Mouse (Mus musculus): Measurements from ENCODE around the gene Slc22a13. TPM values are rescaled to one million over a fixed set of nuclear protein-coding genes. Genes with fewer than 3 reads are reported as not detected.

Slc22a13 gene
- polyA plus RNA-seq, 1 experiment = not detected

DNA sequence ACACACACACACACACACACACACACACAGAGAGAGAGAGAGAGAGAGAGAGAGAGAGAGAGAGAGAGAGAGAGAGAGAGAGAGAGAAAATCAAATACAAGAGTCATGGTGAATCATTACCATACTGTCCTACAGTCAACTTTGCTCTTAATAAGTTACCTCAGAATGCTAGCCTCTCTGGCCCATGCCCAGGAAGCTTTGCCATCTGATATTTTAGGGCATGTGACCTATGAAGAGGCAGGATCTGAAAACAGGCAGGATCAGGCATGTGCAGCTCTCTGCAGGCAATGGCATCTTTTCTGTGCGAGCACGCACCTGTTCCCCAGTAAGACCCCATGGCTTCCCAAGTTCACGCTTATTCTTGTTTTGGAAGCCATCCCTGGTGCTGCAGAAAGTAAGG lies 48.2 kb downstream of the Slc22a13 start:
- no peak overlapping the region for H3K4me3 ChIP-seq (replicated peaks)
- no peaks in the 10 kb centered on the region for H3K9me3 ChIP-seq
- TF ChIP-seq GATA1 (IDR thresholded peaks at IDR 0.05; ENCODE audit: borderline replicate concordance, low read length) (no peak), FLI1 (IDR thresholded peaks at IDR 0.05; ENCODE audit: low read length) (no peak)
- peaks cover 13% of the 10 kb centered on the region for H3K4me1 ChIP-seq
- H3K27me3 ChIP-seq (replicated peaks) = peaks cover 53% of the 10 kb centered on the region
- no peaks in the 10 kb centered on the region for H3K36me3 ChIP-seq (replicated peaks; ENCODE audit: low read length)

DNA sequence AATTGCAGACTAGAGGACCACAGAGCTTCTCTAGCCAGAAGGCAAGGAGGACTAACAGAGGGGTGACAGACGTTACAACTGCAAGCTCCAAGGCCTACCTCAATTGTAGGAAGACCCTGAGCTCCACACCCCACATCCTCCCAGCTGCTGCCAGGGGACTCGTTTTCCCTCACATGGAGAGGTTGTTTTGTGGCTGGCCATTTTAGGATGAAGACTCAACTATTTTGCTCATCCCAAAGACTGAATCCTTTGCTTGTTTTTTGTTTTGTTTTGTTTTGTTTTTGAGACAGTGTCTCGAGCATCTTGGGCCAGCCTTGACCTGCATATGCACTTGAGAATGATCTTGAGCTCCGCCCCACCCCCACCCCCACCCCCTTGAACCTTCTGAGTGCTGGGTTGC lies 50.0 kb downstream of the Slc22a13 start, which contains the start of gene Gm47289:
Gm47289 (plus strand) TSS at position 301 of the 400 bp plus-strand sequence.
- Histone ChIP-seq H3K27me3 (replicated peaks) (peaks cover 64% of the 10 kb centered on the region), H3K36me3 (replicated peaks; ENCODE audit: low read length) (no peaks in the 10 kb centered on the region), H3K9me3 (no peaks in the 10 kb centered on the region)

DNA sequence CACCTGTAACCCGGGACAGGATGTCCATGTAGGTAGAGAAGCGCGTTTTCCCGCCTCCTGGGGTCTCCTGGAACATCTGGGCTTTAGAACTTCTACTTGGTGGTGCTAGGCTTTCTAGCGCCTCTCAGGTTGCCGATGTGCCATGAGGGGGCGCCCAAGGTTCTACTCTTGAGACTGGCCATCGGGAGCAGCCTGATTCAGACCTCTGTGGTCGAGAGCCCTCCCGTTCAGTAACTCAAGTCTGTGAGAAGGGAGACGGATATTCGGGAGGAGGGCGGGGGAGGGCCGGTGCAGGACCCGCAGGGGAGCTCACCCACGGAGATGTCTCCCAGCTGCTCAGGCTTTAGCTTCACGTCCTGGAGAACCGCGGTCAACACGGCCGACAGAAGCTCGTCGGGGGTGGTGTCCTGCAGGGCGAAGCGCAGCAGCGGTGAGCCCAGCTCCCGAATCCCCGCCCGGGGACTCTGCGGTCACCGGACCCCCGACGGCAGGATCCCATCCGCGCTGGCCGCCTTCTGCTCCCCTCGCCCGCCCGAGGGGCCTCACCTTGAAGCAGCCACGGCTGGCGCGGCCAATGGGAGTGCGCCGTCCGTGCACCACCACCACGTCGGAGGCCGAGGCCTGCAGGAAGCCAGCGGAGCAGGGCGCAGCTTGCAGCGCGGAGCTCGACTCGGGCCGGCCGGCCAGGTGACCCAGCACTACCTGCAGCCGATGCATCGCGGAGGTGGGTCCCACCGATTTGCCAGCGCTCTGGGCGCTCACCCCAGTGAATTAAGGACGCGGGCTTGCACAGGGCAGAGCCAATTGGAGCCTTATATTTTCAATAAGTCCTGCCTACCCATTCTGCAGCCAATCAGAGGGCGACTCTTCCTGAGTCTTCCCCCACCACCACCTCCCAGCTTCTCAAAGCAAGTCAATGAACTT lies 52.4 kb downstream of the Slc22a13 start, which contains the start of gene Acaa1b:
Acaa1b (minus strand) TSS at position 816 of the 924 bp plus-strand sequence.
- Histone ChIP-seq H3K27me3 (replicated peaks) (peaks cover 80% of the 10 kb centered on the region), H3K36me3 (replicated peaks; ENCODE audit: low read length) (no peaks in the 10 kb centered on the region), H3K4me1 (peaks cover 13% of the 10 kb centered on the region), H3K9me3 (no peaks in the 10 kb centered on the region), H3K4me3 (replicated peaks) (peak within 1 kb of the TSS; percentile 81)
- TF ChIP-seq FLI1 (IDR thresholded peaks at IDR 0.05; ENCODE audit: low read length) (no peak), GATA1 (IDR thresholded peaks at IDR 0.05; ENCODE audit: borderline replicate concordance, low read length) (no peak)

More for the DNA sequence above, 50.0 kb downstream of the Slc22a13 start, which contains the start of gene Gm47289:
- Histone ChIP-seq H3K4me1 (peaks cover 13% of the 10 kb centered on the region), H3K4me3 (replicated peaks) (peak within 1 kb of the TSS; percentile 8)
- TF ChIP-seq GATA1 (IDR thresholded peaks at IDR 0.05; ENCODE audit: borderline replicate concordance, low read length) = no peak
- TF ChIP-seq FLI1 (IDR thresholded peaks at IDR 0.05; ENCODE audit: low read length) = no peak

DNA sequence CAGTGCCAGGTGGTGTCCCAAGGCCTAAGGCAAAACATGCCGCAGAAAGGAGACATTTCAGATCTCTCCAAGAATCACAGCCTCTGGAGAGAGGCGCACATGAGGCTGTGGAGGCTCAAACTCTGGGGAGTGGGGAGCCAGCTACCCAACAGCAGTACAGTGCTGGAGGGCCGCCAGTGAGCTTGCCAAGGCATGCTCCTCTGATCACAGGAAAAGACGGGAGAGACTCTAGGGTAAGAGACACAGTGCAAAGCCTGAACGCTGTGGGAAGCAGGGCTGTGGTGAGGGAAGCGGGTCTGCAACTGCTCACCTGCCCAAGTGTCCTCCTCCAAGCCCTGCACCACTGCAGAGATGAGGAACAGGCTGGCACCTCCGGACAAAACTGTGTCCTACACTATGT lies 53.1 kb downstream of the Slc22a13 start:
- H3K27me3 ChIP-seq (replicated peaks) = peaks cover 77% of the 10 kb centered on the region
- H3K4me1 ChIP-seq = peaks cover 13% of the 10 kb centered on the region
- no peak overlapping the region for H3K4me3 ChIP-seq (replicated peaks)
- no peaks in the 10 kb centered on the region for H3K36me3 ChIP-seq (replicated peaks; ENCODE audit: low read length)
- TF ChIP-seq GATA1 (IDR thresholded peaks at IDR 0.05; ENCODE audit: borderline replicate concordance, low read length) (no peak), FLI1 (IDR thresholded peaks at IDR 0.05; ENCODE audit: low read length) (no peak)
- no peaks in the 10 kb centered on the region for H3K9me3 ChIP-seq

DNA sequence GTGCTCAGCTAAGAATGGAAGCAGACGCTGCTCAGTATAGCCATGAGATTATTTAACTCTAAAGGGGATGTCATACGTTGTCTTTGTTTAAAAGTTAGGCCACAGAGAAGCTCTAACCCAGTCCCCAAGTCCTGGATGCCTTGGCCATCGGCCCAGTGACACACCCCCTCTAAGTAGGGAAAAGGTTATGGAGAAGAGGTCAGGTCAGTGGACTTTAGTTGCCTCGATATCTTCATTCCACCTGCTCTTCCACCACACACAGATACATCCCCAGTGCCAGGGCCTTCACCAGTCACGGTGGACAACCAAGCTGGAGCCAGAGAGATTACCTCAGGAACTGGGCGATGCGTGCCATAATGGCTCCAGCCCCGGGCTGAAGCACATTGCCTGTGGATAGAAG lies 53.5 kb downstream of the Slc22a13 start:
- Histone ChIP-seq H3K27me3 (replicated peaks) (peaks cover 79% of the 10 kb centered on the region), H3K9me3 (no peaks in the 10 kb centered on the region), H3K4me3 (replicated peaks) (no peak overlapping the region), H3K4me1 (peaks cover 13% of the 10 kb centered on the region), H3K36me3 (replicated peaks; ENCODE audit: low read length) (no peaks in the 10 kb centered on the region)
- TF ChIP-seq FLI1 (IDR thresholded peaks at IDR 0.05; ENCODE audit: low read length) = no peak
- no peak for TF ChIP-seq GATA1 (IDR thresholded peaks at IDR 0.05; ENCODE audit: borderline replicate concordance, low read length)

DNA sequence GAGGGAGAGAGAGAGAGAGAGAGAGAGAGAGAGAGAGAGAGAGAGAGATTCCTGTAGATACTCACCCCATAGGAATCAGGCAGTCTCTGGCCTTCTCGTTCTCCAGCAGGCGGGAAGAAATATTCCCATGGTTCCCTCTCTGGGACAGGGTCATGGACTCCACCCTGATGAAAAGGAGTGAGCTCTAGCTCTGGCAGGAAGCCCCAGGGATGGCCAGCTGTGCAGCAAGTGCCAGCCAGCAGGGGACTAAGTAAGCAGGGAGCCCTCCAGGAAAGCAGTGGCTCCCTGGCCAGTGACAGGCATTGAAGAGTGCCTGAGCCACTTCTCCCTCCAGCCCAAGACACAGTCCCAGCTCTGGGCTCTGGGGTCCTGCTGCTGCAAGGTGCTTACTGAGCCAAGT lies 57.1 kb downstream of the Slc22a13 start:
- TF ChIP-seq GATA1 (IDR thresholded peaks at IDR 0.05; ENCODE audit: borderline replicate concordance, low read length) (no peak), FLI1 (IDR thresholded peaks at IDR 0.05; ENCODE audit: low read length) (no peak)
- H3K4me3 ChIP-seq (replicated peaks) = no peak overlapping the region
- H3K9me3 ChIP-seq = no peaks in the 10 kb centered on the region; the same call in 1 of the 2 replicates

DNA sequence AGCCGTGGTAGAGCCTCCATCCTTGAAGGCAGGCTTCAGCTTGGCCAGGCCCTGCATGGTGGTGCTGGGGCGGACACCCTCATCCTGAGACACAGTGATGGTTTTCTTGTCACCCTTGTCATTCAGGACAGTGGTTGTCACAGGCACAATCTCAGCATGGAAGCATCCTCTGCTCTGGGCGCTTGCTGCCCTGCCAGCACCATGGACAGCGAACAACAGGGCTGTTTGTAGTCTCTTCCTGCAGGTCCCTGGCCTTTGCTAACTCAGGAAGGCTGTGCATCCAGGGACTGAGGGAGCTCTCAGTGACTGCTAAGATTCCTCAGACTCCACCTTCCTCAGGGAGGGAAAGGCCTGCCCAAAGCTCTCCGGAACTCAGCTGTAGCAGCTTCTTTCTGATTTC lies 59.3 kb downstream of the Slc22a13 start:
- no peak for TF ChIP-seq FLI1 (IDR thresholded peaks at IDR 0.05; ENCODE audit: low read length)
- TF ChIP-seq GATA1 (IDR thresholded peaks at IDR 0.05; ENCODE audit: borderline replicate concordance, low read length) = no peak
- Histone ChIP-seq H3K4me3 (replicated peaks) (no peak overlapping the region), H3K9me3 (no peaks in the 10 kb centered on the region; the same call in 1 of the 2 replicates), H3K27me3 (replicated peaks) (peaks cover 39% of the 10 kb centered on the region), H3K4me1 (no peaks in the 10 kb centered on the region), H3K36me3 (replicated peaks; ENCODE audit: low read length) (no peaks in the 10 kb centered on the region)

More for the DNA sequence above, 57.1 kb downstream of the Slc22a13 start:
- H3K4me1 ChIP-seq = peaks cover 10% of the 10 kb centered on the region
- peaks cover 51% of the 10 kb centered on the region for H3K27me3 ChIP-seq (replicated peaks)
- H3K36me3 ChIP-seq (replicated peaks; ENCODE audit: low read length) = no peaks in the 10 kb centered on the region

DNA sequence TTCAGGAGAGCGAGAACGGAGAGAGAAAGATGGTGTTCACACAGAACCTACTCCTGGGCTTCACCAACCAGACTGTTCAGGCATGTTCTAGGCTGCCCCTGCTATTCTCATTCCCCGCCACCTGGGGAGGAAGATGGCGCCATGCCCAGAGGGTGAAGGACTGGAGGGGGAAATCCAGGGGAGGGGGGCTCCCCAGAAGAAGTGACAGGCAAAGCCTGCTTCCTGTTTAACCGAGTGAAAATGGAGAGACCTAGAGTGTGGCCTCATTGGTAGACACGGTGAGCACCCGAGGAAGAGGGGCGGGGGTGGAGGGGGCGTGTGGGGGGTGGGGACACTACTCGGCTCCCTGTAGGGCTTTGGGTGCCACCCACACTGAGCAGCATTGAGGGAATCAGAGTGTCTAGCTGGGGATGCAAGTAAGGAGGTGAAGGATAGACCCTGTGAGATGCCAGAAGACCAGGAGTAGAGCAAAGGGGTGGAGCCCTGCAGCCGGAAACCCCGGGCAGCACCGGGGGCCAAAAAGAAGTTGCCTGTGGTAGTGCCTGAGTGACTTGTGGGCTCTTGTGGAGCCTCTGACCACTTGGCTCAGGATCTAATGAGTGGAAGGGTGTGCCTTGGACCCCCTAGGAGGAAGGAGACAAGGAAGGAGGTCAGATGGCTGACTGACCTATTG lies 62.7 kb downstream of the Slc22a13 start:
- no peaks in the 10 kb centered on the region; the same call in 1 of the 2 replicates for H3K9me3 ChIP-seq
- no peaks in the 10 kb centered on the region for H3K36me3 ChIP-seq (replicated peaks; ENCODE audit: low read length)
- TF ChIP-seq GATA1 (IDR thresholded peaks at IDR 0.05; ENCODE audit: borderline replicate concordance, low read length) = no peak
- no peak for TF ChIP-seq FLI1 (IDR thresholded peaks at IDR 0.05; ENCODE audit: low read length)
- H3K27me3 ChIP-seq (replicated peaks) = peaks cover 21% of the 10 kb centered on the region
- H3K4me3 ChIP-seq (replicated peaks) = no peak overlapping the region
- no peaks in the 10 kb centered on the region for H3K4me1 ChIP-seq

DNA sequence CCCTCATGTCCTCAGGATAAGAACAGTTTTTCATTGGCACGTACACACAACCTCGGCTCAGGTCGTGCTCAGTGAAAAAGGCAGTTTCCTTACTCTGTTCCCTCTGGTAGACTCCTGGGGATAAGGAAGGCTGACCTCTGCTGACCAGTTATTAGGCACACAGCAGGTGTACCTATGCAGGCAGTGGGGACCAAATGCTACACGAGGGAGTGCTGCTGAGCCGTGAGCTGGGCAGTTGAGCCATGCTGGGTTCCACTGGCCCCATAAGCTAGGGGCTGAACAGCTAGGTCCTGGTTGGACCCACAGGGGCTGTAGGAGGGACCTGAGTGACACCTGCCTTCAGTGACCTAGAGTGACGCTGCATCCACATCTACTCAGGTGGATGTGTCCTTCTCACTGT lies 63.3 kb downstream of the Slc22a13 start:
- H3K36me3 ChIP-seq (replicated peaks; ENCODE audit: low read length) = no peaks in the 10 kb centered on the region
- no peak overlapping the region for H3K4me3 ChIP-seq (replicated peaks)
- peaks cover 25% of the 10 kb centered on the region for H3K27me3 ChIP-seq (replicated peaks)
- no peaks in the 10 kb centered on the region; the same call in 1 of the 2 replicates for H3K9me3 ChIP-seq
- no peak for TF ChIP-seq GATA1 (IDR thresholded peaks at IDR 0.05; ENCODE audit: borderline replicate concordance, low read length)
- no peak for TF ChIP-seq FLI1 (IDR thresholded peaks at IDR 0.05; ENCODE audit: low read length)
- no peaks in the 10 kb centered on the region for H3K4me1 ChIP-seq
